Mouse (Mus musculus): ENCODE results near the gene Slc22a22. TPM values are rescaled to one million over a fixed set of nuclear protein-coding genes. Genes with fewer than 3 reads are reported as not detected.
"Not testable (repeated sequence)": the region's sequence is repeated elsewhere in the genome, so short reads cannot be mapped to it uniquely, and the experiment has no call there.

Slc22a22 gene
- polyA plus RNA-seq, 1 experiment from 2014 or later, result not detected

- no peak overlapping the region for H3K4me3 ChIP-seq (replicated peaks)
- H3K27me3 ChIP-seq, result no peaks in the 10 kb centered on the region
- no peaks in the 10 kb centered on the region for H3K36me3 ChIP-seq (replicated peaks)
- H3K27ac ChIP-seq, result no peak overlapping the region
- 81% methylated on average over 2 of the region's 2 CpGs for WGBS
- H3K4me1 ChIP-seq, result no peaks in the 10 kb centered on the region
- H3K9ac ChIP-seq, result no peak overlapping the region
- ATAC-seq (ENCODE audit: low FRiP score), result no peak
- H3K4me2 ChIP-seq, result no peak overlapping the region
- H3K9me3 ChIP-seq, result no peaks in the 10 kb centered on the region
Measured at GRCm38 (mm10) chr15:57331326-57331725, 146.1 kb downstream of the Slc22a22 start.

DNA sequence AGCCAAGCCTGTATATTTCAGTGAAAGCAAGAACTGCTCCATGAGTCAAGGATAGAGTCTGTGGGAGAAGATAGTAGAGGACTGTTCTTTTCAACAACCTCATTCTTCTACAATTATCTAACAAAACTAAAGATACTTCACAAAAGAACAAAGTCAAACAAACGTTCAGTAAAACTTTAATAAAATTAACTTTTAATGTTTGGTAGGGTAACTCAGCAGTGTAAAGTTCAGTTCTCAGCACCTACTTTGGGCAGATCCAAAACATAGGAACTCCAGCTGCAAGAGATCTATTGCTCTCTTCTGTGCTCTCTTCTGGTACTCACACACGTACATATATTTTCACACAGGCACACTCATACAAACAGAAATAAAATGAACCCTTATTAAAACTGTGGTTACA, 159.4 kb downstream of the Slc22a22 start:
- Histone ChIP-seq H3K4me2 (no peak overlapping the region), H3K27ac (no peak overlapping the region), H3K36me3 (replicated peaks) (no peaks in the 10 kb centered on the region), H3K9ac (no peak overlapping the region), H3K4me3 (replicated peaks) (no peak overlapping the region), H3K27me3 (no peaks in the 10 kb centered on the region), H3K4me1 (no peaks in the 10 kb centered on the region), H3K9me3 (no peaks in the 10 kb centered on the region)
- 84% methylated on average over 2 of the region's 2 CpGs for WGBS
- ATAC-seq (ENCODE audit: low FRiP score), result no peak

DNA sequence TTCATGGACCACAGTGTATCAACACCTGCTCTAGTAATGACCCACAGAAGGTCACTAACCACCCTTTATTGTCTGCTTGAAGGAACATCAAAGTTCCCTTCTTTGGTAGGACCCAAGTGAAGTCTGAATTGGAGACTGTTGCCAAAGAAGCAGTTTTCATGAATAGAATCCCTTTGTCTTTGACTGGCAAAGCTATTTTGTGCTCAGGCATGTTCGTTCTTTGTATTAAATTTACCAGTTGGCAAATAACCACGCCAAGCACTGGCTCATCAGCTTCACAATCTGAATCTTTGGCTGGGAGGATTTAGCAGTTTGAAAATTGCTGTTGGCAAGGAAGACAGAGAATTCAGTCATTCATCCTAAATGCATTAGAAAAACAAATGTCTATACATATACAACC, 160.9 kb downstream of the Slc22a22 start:
- Histone ChIP-seq H3K4me2 (no peak overlapping the region), H3K9me3 (no peaks in the 10 kb centered on the region), H3K27ac (no peak overlapping the region), H3K4me3 (replicated peaks) (no peak overlapping the region), H3K36me3 (replicated peaks) (no peaks in the 10 kb centered on the region), H3K27me3 (no peaks in the 10 kb centered on the region), H3K9ac (no peak overlapping the region), H3K4me1 (no peaks in the 10 kb centered on the region)
- 74% methylated on average over 2 of the region's 2 CpGs for WGBS
- no peak for ATAC-seq (ENCODE audit: low FRiP score)

DNA sequence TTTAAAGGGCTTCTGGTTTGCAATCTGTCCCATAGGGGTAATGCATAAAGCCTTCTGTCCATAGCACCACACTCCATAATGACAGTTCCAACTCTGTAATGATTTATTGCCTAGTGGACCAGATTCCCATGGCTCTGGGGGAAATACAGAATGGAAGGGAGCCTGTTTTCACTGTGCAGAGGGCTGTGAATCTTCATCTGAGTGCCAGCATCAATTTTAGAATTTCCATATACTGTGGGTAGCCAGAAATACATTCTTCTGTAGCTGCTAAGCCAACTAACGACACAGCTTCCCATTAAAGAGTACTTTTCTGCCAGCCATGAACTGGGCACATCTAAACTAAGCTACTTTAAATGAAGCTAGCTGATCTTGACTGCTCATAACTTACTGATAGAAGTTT, 174.7 kb downstream of the Slc22a22 start:
- H3K4me3 ChIP-seq (replicated peaks), result no peak overlapping the region
- no peaks in the 10 kb centered on the region for H3K27me3 ChIP-seq
- H3K36me3 ChIP-seq (replicated peaks), result no peaks in the 10 kb centered on the region
- H3K4me1 ChIP-seq, result no peaks in the 10 kb centered on the region
- H3K9me3 ChIP-seq, result no peaks in the 10 kb centered on the region
- no peak overlapping the region for H3K27ac ChIP-seq
- H3K4me2 ChIP-seq, result no peak overlapping the region
- no peak for ATAC-seq (ENCODE audit: low FRiP score)
- no peak overlapping the region for H3K9ac ChIP-seq
- 75% methylated on average over 1 of the region's 1 CpGs for WGBS

GRCm38 (mm10) chr15:57278505-57278904, 198.9 kb downstream of the Slc22a22 start:
- ATAC-seq (ENCODE audit: low FRiP score), result no peak
- H3K27me3 ChIP-seq, result no peaks in the 10 kb centered on the region
- H3K4me1 ChIP-seq, result no peaks in the 10 kb centered on the region
- H3K36me3 ChIP-seq (replicated peaks), result no peaks in the 10 kb centered on the region
- WGBS, result 67% methylated on average over 1 of the region's 1 CpGs
- H3K4me2 ChIP-seq, result no peak overlapping the region
- no peak overlapping the region for H3K9ac ChIP-seq
- no peaks in the 10 kb centered on the region for H3K9me3 ChIP-seq
- no peak overlapping the region for H3K4me3 ChIP-seq (replicated peaks)
- H3K27ac ChIP-seq, result no peak overlapping the region

GRCm38 (mm10) chr15:57276411-57276810, 201.0 kb downstream of the Slc22a22 start:
- no peak for ATAC-seq (ENCODE audit: low FRiP score)

DNA sequence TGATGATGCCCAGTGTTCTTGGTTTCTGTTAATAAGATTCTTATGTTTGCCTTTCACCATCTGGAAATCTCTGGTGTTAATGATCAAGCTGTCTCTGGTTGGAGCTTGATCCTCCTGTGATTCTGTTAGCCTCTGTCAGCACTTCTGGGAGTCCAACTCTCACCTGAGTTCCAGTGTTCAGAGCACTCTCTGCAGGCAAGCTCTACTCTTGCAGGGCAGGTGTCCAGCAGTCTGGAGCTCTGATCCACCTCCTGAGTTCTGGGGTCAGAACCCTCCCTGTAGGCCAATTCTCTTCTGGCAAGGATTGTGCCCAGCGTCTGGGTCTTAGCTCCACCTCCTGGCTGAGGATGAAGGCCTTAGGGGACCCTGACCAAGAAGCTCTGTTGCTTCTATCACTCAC, 237.4 kb downstream of the Slc22a22 start:
- 83% methylated on average over 1 of the region's 1 CpGs for WGBS
- not testable (repeated sequence) for H3K9me3 ChIP-seq; H3K9ac ChIP-seq; ATAC-seq (ENCODE audit: low FRiP score); H3K36me3 ChIP-seq (replicated peaks); H3K4me1 ChIP-seq; H3K4me2 ChIP-seq; H3K4me3 ChIP-seq (replicated peaks); H3K27ac ChIP-seq; H3K27me3 ChIP-seq

More at GRCm38 (mm10) chr15:57276411-57276810, 201.0 kb downstream of the Slc22a22 start:
- H3K27ac ChIP-seq, result no peak overlapping the region
- no peak overlapping the region for H3K9ac ChIP-seq
- no peaks in the 10 kb centered on the region for H3K27me3 ChIP-seq
- no peak overlapping the region for H3K4me3 ChIP-seq (replicated peaks)
- no peak overlapping the region for H3K4me2 ChIP-seq
- no peaks in the 10 kb centered on the region for H3K36me3 ChIP-seq (replicated peaks)
- no peaks in the 10 kb centered on the region for H3K9me3 ChIP-seq
- H3K4me1 ChIP-seq, result no peaks in the 10 kb centered on the region

DNA sequence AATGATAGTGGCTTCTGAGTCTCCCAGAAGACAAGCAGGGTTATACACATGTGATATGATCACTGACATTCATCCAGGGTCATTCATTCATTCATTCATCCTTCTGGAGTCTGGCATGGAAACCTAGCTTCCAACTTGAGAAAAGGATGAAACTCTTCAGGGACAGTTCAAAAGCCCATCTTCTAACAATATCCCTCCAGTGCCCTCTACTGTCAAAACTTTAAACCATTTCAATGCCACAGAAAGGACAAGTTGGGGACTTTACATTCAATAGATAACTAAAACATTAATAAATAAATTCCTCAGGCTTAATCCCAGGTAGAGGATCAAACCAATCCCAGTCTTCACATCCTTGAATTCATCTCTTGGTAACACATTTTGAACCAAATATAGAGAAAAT, 247.0 kb downstream of the Slc22a22 start:
- Histone ChIP-seq H3K27ac (no peak overlapping the region), H3K4me2 (no peak overlapping the region), H3K4me3 (replicated peaks) (no peak overlapping the region), H3K9ac (no peak overlapping the region), H3K36me3 (replicated peaks) (no peaks in the 10 kb centered on the region), H3K4me1 (no peaks in the 10 kb centered on the region), H3K9me3 (no peaks in the 10 kb centered on the region), H3K27me3 (no peaks in the 10 kb centered on the region)
- ATAC-seq (ENCODE audit: low FRiP score), result no peak

- H3K27me3 ChIP-seq, result no peaks in the 10 kb centered on the region
- H3K9ac ChIP-seq, result no peak overlapping the region
- ATAC-seq (ENCODE audit: low FRiP score), result no peak
- H3K9me3 ChIP-seq, result no peaks in the 10 kb centered on the region
- H3K4me1 ChIP-seq, result no peaks in the 10 kb centered on the region
- H3K4me3 ChIP-seq (replicated peaks), result no peak overlapping the region
- H3K27ac ChIP-seq, result no peak overlapping the region
- H3K36me3 ChIP-seq (replicated peaks), result no peaks in the 10 kb centered on the region
- H3K4me2 ChIP-seq, result no peak overlapping the region
- WGBS, result 85% methylated on average over 3 of the region's 3 CpGs
Measured at GRCm38 (mm10) chr15:57205315-57205714, 272.1 kb downstream of the Slc22a22 start.

DNA sequence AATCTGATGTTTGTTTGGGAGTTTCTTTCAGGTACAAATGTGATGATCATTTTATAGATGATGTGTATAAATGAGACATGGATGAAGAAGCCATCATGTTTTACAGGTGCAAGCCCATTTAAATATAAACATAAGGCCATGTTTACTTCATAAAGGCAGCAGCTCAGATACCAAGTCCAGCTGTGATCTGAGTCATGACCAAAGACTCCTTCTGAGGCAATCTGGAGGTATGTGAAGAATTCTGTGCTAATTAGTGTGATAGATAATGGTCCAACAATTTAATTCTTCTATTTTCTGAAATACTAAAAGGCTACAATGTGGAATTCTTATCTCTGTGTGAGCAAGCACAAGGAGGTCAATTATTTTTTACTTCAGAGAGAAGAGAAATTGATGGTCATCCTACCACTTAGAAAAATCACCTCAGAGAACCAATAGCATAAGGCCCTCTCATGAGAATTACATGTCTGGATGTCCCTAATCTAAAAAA, 272.9 kb downstream of the Slc22a22 start:
- Histone ChIP-seq H3K27ac (no peak overlapping the region), H3K4me2 (no peak overlapping the region), H3K4me3 (replicated peaks) (no peak overlapping the region), H3K4me1 (no peaks in the 10 kb centered on the region), H3K9me3 (no peaks in the 10 kb centered on the region), H3K36me3 (replicated peaks) (no peaks in the 10 kb centered on the region), H3K27me3 (no peaks in the 10 kb centered on the region), H3K9ac (no peak overlapping the region)
- no peak for ATAC-seq (ENCODE audit: low FRiP score)
